Mouse (Mus musculus): ENCODE results near the gene Man2c1. TPM values are rescaled to one million over a fixed set of nuclear protein-coding genes. Genes with fewer than 3 reads are reported as not detected.

The Man2c1 gene
- polyA plus RNA-seq, 1 experiment, result 269 TPM

DNA sequence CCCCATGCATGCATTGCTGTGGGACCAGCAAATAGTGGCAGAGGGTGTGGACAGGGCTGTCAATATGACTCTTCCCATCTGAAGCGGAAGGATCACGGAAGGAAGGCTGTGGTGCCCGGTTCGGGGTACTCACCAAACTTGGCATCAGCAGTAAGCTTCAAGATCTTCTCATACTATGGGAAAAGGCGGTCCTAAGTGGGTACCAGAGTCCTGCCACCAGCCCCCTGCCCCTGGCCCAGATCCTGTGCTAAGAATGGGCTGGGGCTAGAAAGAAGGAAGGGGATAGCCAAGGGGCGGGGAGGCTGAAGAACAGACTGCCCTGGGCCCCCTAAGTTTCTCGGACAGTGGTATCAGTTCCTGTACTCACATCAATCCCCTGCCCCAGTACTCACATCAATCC is 25.9 kb downstream of the Man2c1 start:
- WGBS, result 99% methylated on average over 7 of the region's 7 CpGs
- Histone ChIP-seq H3K27ac (ENCODE audit: control insufficient read depth, insufficient read depth, low read length) (no peak overlapping the region), H3K27me3 (ENCODE audit: control insufficient read depth, insufficient read depth, low read length) (no peaks in the 10 kb centered on the region), H3K36me3 (ENCODE audit: control insufficient read depth, insufficient read depth, low read length) (peaks cover 9% of the 10 kb centered on the region), H3K4me1 (replicated peaks; ENCODE audit: control insufficient read depth, insufficient read depth, low read length) (peaks cover 18% of the 10 kb centered on the region), H3K4me3 (ENCODE audit: control insufficient read depth, insufficient read depth, low read length) (no peak overlapping the region)
- no peak for DNase-seq
- no peak for TF ChIP-seq POLR2A (IDR thresholded peaks at IDR 0.05; ENCODE audit: control insufficient read depth, extremely low read depth, insufficient read depth, low read length, poor library complexity)
- TF ChIP-seq CTCF (IDR thresholded peaks at IDR 0.05; ENCODE audit: borderline replicate concordance, control insufficient read depth, extremely low read depth, insufficient read depth, low read length, poor library complexity), result no peak

DNA sequence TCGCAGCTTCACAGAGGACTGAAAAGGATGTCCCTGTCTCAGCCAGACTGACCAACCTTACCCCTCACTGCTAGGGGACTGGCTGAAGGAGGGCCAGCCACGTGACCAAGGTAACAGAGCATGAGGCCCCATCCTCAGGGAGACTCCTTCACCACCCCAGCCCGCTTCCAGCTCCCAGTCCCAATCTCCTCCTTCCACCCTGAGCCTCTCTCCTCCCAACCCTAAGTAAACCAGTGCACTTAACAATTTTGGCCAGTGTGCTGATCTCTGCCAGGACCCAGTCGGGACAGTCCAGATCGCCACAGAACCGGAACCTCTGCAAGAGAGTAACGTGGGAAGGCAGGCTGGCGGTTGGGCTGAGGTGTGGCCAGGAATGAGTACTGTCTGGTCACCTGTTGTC is 26.3 kb downstream of the Man2c1 start:
- TF ChIP-seq POLR2A (IDR thresholded peaks at IDR 0.05; ENCODE audit: control insufficient read depth, extremely low read depth, insufficient read depth, low read length, poor library complexity) (no peak), CTCF (IDR thresholded peaks at IDR 0.05; ENCODE audit: borderline replicate concordance, control insufficient read depth, extremely low read depth, insufficient read depth, low read length, poor library complexity) (no peak)
- Histone ChIP-seq H3K4me1 (replicated peaks; ENCODE audit: control insufficient read depth, insufficient read depth, low read length) (peaks cover 18% of the 10 kb centered on the region), H3K27ac (ENCODE audit: control insufficient read depth, insufficient read depth, low read length) (peak overlapping the region; percentile 69), H3K36me3 (ENCODE audit: control insufficient read depth, insufficient read depth, low read length) (peaks cover 9% of the 10 kb centered on the region), H3K27me3 (ENCODE audit: control insufficient read depth, insufficient read depth, low read length) (no peaks in the 10 kb centered on the region), H3K4me3 (ENCODE audit: control insufficient read depth, insufficient read depth, low read length) (no peak overlapping the region)
- DNase-seq, result no peak
- 98% methylated on average over 8 of the region's 8 CpGs for WGBS

DNA sequence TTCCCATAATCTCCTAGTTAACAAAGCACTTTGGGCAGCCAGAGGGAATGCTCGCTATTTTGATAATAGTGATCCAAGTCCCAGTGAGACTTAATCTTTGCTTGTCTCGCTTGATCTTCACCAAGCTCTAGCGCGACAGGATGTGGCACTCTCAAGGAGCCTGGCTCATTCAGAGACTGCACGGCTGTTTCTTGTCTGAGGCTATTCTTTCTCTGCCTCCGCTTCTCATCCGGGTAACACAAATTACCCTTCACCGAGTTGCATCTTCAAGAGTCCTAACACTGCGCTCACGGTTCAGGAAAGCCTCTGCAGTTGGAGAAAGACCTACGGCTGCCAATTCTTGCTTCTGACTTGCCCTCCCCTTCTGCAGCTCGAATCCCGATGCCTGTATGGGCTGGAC is 27.0 kb downstream of the Man2c1 start:
- peaks cover 9% of the 10 kb centered on the region for H3K36me3 ChIP-seq (ENCODE audit: control insufficient read depth, insufficient read depth, low read length)
- TF ChIP-seq CTCF (IDR thresholded peaks at IDR 0.05; ENCODE audit: borderline replicate concordance, control insufficient read depth, extremely low read depth, insufficient read depth, low read length, poor library complexity) (no peak), POLR2A (IDR thresholded peaks at IDR 0.05; ENCODE audit: control insufficient read depth, extremely low read depth, insufficient read depth, low read length, poor library complexity) (no peak)
- peaks cover 16% of the 10 kb centered on the region for H3K4me1 ChIP-seq (replicated peaks; ENCODE audit: control insufficient read depth, insufficient read depth, low read length)
- H3K27me3 ChIP-seq (ENCODE audit: control insufficient read depth, insufficient read depth, low read length), result no peaks in the 10 kb centered on the region
- peak overlapping the region; percentile 81 for H3K4me3 ChIP-seq (ENCODE audit: control insufficient read depth, insufficient read depth, low read length)
- H3K27ac ChIP-seq (ENCODE audit: control insufficient read depth, insufficient read depth, low read length), result peak overlapping the region; percentile 77
- WGBS, result 20% methylated on average over 13 of the region's 13 CpGs
- DNase-seq, result no peak

DNA sequence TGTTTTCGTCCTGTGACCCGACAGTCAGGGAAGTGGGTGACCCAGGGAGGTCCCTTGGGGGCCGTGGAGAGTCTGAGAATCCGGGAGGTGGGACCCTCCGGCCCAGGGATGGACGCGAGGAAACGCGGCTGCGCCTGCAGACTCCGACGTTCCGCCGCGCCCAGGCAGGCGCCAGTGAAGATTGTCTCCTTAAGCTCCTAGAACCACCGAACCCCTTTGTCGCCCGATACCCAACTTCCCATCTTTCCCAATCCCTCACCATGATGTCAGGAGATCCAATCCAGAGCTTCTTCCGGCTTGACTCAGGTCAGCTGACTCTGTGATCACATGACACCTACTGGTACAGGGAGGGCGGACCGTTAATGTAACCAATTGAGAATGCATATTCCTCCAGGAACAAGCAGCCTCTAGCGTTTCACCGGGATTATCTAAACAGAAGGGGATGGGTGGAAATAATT is 27.6 kb downstream of the Man2c1 start, which contains the start of gene Commd4:
Gene Commd4, minus strand, starts transcription at position 319 of the 458 bp plus-strand sequence.
- no peak for TF ChIP-seq CTCF (IDR thresholded peaks at IDR 0.05; ENCODE audit: borderline replicate concordance, control insufficient read depth, extremely low read depth, insufficient read depth, low read length, poor library complexity)
- no peak for TF ChIP-seq POLR2A (IDR thresholded peaks at IDR 0.05; ENCODE audit: control insufficient read depth, extremely low read depth, insufficient read depth, low read length, poor library complexity)
- H3K4me3 ChIP-seq (ENCODE audit: control insufficient read depth, insufficient read depth, low read length), result peak within 1 kb of the TSS; percentile 81
- H3K27me3 ChIP-seq (ENCODE audit: control insufficient read depth, insufficient read depth, low read length), result no peaks in the 10 kb centered on the region
- H3K4me1 ChIP-seq (replicated peaks; ENCODE audit: control insufficient read depth, insufficient read depth, low read length), result peaks cover 16% of the 10 kb centered on the region
- peaks cover 9% of the 10 kb centered on the region for H3K36me3 ChIP-seq (ENCODE audit: control insufficient read depth, insufficient read depth, low read length)
- peak; percentile 84 for DNase-seq
- H3K27ac ChIP-seq (ENCODE audit: control insufficient read depth, insufficient read depth, low read length), result peak within 1 kb of the TSS; percentile 77
- WGBS, result under 1% methylated on average over 24 of the region's 24 CpGs

DNA sequence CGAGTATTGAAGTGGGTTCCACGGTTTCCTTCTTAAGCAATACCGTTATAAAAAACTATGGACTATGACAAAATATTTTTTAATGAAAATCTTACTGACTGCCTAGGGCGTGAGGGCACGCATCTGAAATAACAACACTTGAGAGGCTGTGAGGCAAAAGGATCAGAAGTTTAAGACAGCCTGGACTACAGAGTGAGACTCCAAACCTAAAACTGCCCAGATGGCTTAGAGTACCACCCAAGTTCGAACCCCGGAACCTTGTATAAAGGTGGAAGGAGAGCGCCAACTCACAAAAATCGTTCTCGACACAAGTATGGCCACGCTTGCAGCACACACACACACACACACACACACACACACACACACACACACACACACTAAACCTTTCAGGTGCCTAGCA is 28.0 kb downstream of the Man2c1 start:
- Histone ChIP-seq H3K27ac (ENCODE audit: control insufficient read depth, insufficient read depth, low read length) (no peak overlapping the region), H3K36me3 (ENCODE audit: control insufficient read depth, insufficient read depth, low read length) (peaks cover 9% of the 10 kb centered on the region), H3K4me3 (ENCODE audit: control insufficient read depth, insufficient read depth, low read length) (no peak overlapping the region), H3K4me1 (replicated peaks; ENCODE audit: control insufficient read depth, insufficient read depth, low read length) (peaks cover 16% of the 10 kb centered on the region), H3K27me3 (ENCODE audit: control insufficient read depth, insufficient read depth, low read length) (no peaks in the 10 kb centered on the region)
- 37% methylated on average over 11 of the region's 11 CpGs for WGBS
- no peak for DNase-seq
- no peak for TF ChIP-seq CTCF (IDR thresholded peaks at IDR 0.05; ENCODE audit: borderline replicate concordance, control insufficient read depth, extremely low read depth, insufficient read depth, low read length, poor library complexity)
- no peak for TF ChIP-seq POLR2A (IDR thresholded peaks at IDR 0.05; ENCODE audit: control insufficient read depth, extremely low read depth, insufficient read depth, low read length, poor library complexity)

DNA sequence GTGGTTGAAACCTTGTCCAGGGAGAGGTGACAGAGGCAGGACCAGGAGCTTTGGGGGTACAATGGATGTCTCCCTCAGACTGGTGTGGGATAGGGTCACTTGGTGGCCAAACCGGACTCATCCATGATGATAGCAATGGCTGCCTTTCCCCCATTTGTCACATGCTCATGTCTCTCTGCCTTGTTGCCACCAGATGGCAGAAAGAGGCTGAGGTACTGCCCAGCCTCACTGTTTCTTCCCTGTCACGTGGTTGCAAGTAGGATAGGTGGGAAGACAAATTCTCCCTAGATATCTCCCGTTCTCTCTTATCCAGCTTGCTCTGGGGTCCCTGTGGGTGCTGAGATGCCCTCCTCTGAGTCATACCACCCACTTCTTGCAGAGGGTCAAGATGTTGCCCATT is 32.0 kb downstream of the Man2c1 start:
- DNase-seq, result no peak
- Histone ChIP-seq H3K27ac (ENCODE audit: control insufficient read depth, insufficient read depth, low read length) (no peak overlapping the region), H3K27me3 (ENCODE audit: control insufficient read depth, insufficient read depth, low read length) (no peaks in the 10 kb centered on the region), H3K36me3 (ENCODE audit: control insufficient read depth, insufficient read depth, low read length) (no peaks in the 10 kb centered on the region), H3K4me3 (ENCODE audit: control insufficient read depth, insufficient read depth, low read length) (no peak overlapping the region), H3K4me1 (replicated peaks; ENCODE audit: control insufficient read depth, insufficient read depth, low read length) (peaks cover 6% of the 10 kb centered on the region)
- WGBS, result 5% methylated on average over 3 of the region's 3 CpGs
- TF ChIP-seq CTCF (IDR thresholded peaks at IDR 0.05; ENCODE audit: borderline replicate concordance, control insufficient read depth, extremely low read depth, insufficient read depth, low read length, poor library complexity), result no peak
- TF ChIP-seq POLR2A (IDR thresholded peaks at IDR 0.05; ENCODE audit: control insufficient read depth, extremely low read depth, insufficient read depth, low read length, poor library complexity), result no peak

DNA sequence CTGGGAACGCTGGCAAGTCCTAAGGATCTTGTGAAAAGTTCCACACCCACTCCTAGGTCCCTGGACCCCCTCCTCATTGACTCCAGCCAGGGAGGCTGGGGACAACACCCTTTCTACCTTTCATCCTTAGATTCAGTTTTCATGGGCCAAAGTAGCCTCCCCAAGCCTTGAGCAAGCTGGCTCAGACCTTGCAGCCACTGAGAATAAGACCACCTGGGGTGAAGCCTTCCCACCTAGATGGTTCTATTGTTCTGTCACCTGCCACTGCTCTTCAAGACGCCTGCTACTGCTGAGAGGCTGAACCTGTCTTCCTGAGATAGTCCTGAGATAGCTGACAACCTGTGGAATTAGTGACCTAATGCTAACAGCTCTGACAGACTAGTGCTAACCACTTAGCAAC is 32.6 kb downstream of the Man2c1 start:
- Histone ChIP-seq H3K27ac (ENCODE audit: control insufficient read depth, insufficient read depth, low read length) (no peak overlapping the region), H3K4me3 (ENCODE audit: control insufficient read depth, insufficient read depth, low read length) (no peak overlapping the region), H3K36me3 (ENCODE audit: control insufficient read depth, insufficient read depth, low read length) (no peaks in the 10 kb centered on the region), H3K4me1 (replicated peaks; ENCODE audit: control insufficient read depth, insufficient read depth, low read length) (peaks cover 3% of the 10 kb centered on the region; the same call in 1 of the 2 replicates), H3K27me3 (ENCODE audit: control insufficient read depth, insufficient read depth, low read length) (no peaks in the 10 kb centered on the region)
- DNase-seq, result no peak
- 65% methylated on average over 2 of the region's 2 CpGs for WGBS
- TF ChIP-seq CTCF (IDR thresholded peaks at IDR 0.05; ENCODE audit: borderline replicate concordance, control insufficient read depth, extremely low read depth, insufficient read depth, low read length, poor library complexity) (no peak), POLR2A (IDR thresholded peaks at IDR 0.05; ENCODE audit: control insufficient read depth, extremely low read depth, insufficient read depth, low read length, poor library complexity) (no peak)

Measured in thymus, adult 2 months (tissue).